Mouse (Mus musculus): ENCODE measurements around the gene 1600014C23Rik. TPM values are rescaled to one million over a fixed set of nuclear protein-coding genes. Genes with fewer than 3 reads are reported as not detected.

Gene 1600014C23Rik
- total RNA-seq, 2 experiments from 2014 or later: not detected

DNA sequence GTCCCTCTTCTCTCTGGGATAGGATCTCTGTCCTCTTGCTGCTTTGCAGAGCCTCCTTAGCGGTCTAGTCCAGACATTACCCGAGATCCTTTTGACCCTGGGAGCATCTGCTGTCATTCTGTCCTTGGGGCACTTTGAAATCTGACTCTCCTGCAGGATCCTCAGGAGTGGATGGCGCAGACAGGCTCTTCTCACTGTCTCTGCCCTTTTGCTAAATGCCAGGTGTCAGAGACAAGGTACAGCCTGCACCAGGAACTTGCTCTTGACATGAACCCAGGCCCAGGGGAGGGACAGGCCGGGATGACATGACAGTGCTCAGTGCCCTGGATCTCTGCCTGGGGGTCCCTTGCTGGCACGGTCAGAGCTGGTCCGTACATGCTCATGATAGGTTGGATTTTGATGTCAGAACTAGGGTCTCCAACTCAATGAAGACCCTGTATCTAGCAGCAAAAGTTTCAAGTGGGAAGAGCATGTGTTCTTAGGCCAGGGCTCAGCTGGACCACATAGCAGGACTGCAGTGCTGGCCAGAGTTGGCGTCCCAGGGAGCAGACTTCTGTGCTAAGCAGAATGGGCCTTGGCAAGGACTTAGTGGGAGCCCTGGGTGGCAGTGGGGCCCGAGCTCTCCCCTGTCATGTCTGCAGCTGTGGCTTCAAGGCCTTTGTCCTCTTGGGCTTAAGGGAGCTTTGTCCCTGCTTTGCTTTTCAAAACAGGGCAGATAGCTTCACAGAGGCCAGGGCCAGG, 5.5 kb downstream of the 1600014C23Rik start:
- no peak for DNase-seq (ENCODE audit: low spot score in 2 of 2)

DNA sequence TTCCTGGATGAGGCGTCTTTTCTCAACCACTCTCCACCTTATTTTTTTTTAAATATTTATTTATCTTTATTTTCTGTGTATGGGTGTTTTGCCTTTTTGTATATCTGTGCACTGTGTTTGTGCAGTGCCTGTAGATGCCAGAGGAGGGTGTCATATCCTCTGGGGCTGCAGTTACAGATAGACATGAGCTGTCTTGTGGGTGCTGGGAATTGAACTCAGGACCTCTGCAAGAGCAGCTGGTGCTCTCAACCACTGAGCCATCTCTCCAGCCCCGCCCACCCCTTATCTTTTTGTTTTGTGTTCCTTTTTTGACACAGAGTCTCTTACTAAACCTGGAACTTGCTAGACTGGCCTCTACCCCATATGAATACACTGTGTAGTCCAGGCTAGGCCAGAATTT, 6.2 kb downstream of the 1600014C23Rik start:
- no peak for DNase-seq (ENCODE audit: low spot score in 2 of 2)

DNA sequence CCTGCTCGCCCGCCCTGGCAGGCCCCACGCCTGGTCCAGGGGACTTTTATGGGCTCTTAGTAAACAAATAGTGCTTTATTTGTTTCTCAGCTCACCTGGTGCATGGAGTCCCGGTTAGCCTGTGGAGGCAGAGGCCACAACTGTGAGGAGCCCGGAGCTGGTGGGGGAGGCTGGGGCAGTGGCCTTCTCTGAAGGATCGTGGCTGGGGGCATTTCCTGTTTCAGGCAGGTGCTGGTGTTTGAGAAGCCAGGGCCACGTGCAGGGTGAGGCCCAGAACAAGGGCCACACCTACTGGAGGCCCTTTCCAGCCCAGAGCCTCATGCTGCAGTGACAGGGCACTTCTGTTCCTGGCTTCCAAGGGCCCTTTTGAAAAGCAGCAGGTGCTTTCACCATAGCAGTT, 7.4 kb downstream of the 1600014C23Rik start:
- DNase-seq (ENCODE audit: low spot score in 2 of 2): no peak

GRCm38 (mm10) chr17:45724574-45724921, 9.1 kb downstream of the 1600014C23Rik start:
- DNase-seq (ENCODE audit: low spot score in 2 of 2): no peak

GRCm38 (mm10) chr17:45723732-45724573, 9.7 kb downstream of the 1600014C23Rik start:
- DNase-seq (ENCODE audit: low spot score in 2 of 2): peak; percentile 58 to 63

GRCm38 (mm10) chr17:45718323-45718722, 15.3 kb downstream of the 1600014C23Rik start:
- DNase-seq (ENCODE audit: low spot score in 2 of 2): peak in 1 of 2 experiments; percentile 53

DNA sequence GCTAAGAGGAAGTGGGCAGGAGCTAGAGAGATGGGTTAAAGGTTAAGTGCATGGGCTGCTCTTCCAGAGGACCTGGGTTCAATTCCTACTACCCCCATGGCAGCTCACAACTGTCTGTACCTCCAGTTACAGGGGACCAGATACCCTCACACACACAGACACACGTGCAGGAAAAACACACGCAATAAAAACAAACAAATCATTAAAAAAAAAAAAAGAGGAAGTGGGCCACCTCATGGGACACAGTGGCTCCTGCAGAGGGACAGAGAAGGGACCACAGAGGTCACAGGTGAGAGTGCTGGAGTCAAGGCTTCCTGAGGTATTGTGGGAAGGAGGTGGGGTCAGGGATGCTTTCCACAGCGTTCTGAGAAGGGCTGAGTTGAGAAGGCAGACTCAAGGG, 22.1 kb downstream of the 1600014C23Rik start:
- no peak for DNase-seq (ENCODE audit: low spot score in 2 of 2)

DNA sequence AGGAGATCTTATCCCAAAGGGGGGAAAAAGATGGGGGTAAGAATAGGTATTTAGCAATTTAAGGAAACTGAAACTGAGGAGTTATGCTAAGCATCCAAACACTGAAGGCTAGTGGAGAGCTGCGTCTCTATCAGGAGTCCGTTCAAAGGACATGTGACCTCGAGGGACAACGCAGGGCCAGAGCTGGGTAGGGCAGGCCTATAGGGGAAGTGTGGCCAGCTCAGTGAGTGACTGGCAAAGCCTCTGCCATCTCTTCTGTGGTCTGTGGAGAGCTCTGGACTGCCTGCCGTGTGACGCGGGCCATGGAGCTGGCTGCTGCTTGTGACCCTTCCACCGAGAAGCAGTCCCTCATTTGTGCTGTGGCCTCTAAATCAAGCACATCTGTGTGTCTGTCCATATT, 23.2 kb downstream of the 1600014C23Rik start:
- no peak for DNase-seq (ENCODE audit: low spot score in 2 of 2)

- no peak for DNase-seq (ENCODE audit: low spot score in 2 of 2)
Measured at GRCm38 (mm10) chr17:45709829-45710228, 23.8 kb downstream of the 1600014C23Rik start.

GRCm38 (mm10) chr17:45708179-45708578, 25.5 kb downstream of the 1600014C23Rik start:
- DNase-seq (ENCODE audit: low spot score in 2 of 2): no peak

DNA sequence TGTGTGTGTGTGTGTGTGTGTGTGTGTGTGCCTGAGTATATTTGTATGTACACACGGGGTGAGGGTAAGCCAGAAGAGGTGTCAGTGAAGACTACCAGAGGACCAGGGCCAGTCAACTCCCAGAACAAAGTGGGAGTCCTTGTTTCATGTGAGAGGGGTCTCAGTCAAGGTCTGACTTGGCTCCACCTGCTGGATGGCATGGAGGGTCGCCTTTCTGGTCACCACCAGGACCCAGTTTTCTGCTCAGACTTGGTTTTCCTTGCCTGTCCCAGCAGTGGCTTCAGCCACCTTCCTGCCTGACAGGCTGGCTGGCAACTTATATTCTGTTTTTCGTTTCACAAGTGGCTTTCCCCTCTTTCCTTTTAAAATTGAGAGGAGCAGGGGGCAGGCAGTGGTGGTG, 26.3 kb downstream of the 1600014C23Rik start:
- DNase-seq (ENCODE audit: low spot score in 2 of 2): no peak

- no peak for DNase-seq (ENCODE audit: low spot score in 2 of 2)
Measured at GRCm38 (mm10) chr17:45706796-45707195, 26.8 kb downstream of the 1600014C23Rik start.

DNA sequence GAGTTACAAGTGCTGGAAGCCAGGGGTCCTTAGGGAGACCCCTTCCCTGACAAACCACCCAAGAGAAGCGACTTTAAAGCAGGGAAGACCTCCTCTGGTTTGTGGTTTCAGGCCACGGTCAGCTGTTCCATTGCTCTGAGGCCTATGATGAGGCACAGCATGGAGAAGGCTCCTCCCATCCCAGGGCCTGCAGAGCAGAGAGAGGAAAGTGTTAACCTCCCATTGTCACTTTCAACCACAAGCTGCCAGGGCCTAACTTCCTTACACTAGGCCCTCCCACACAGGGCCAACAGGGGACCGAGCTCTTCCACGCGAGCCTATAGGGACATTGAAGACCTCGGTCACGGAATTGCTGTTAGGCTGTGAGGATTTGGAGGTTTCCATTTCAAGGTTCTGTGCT, 30.5 kb downstream of the 1600014C23Rik start:
- no peak for DNase-seq (ENCODE audit: low spot score in 2 of 2)

- DNase-seq (ENCODE audit: low spot score in 2 of 2): no peak
Measured at GRCm38 (mm10) chr17:45702254-45702653, 31.4 kb downstream of the 1600014C23Rik start.

GRCm38 (mm10) chr17:45701236-45701591, 32.4 kb downstream of the 1600014C23Rik start:
- DNase-seq (ENCODE audit: low spot score in 2 of 2): no peak

- DNase-seq (ENCODE audit: low spot score in 2 of 2): no peak
Measured at GRCm38 (mm10) chr17:45700496-45701235, 33.0 kb downstream of the 1600014C23Rik start.

- no peak for DNase-seq (ENCODE audit: low spot score in 2 of 2)
Measured at GRCm38 (mm10) chr17:45699039-45699740, 34.5 kb downstream of the 1600014C23Rik start.

DNA sequence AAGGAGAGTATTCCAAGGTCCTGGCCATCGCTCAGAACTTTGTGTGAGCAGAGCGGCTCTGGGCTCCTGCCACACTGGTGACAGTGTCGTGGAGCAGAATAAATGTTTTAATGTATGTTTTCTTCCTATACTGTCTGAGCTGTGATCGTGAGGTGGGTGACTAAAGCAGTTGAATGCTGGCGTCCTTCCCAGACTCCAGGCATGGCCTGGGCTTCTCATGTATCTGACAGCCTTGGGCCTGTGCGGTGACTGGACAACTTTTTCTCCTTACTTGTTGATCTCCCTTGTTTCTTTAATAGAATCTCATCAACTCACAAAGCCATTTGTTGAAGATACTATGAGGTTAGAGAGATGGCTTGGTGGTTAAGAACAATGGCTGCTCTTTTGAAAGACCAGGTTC, 35.3 kb downstream of the 1600014C23Rik start:
- DNase-seq (ENCODE audit: low spot score in 2 of 2): no peak

- no peak for DNase-seq (ENCODE audit: low spot score in 2 of 2)
Measured at GRCm38 (mm10) chr17:45696981-45697380, 36.7 kb downstream of the 1600014C23Rik start.

- no peak for DNase-seq (ENCODE audit: low spot score in 2 of 2)
Measured at GRCm38 (mm10) chr17:45695227-45696120, 38.2 kb downstream of the 1600014C23Rik start.
